Mouse (Mus musculus) midbrain, embryonic 14.5 days (tissue): ENCODE measurements around the gene Prr36. TPM values are rescaled to one million over a fixed set of nuclear protein-coding genes. Genes with fewer than 3 reads are reported as not detected.

Source experiments
- ATAC-seq: fragments of 200-750 bp; cut with Nextera tagmentation; 2 replicates; pipeline ENCODE4 v1.8.0; 2017; ENCODE audit warnings: moderate number of reproducible peaks, moderate library complexity; ENCODE audit not compliant: low FRiP score, low TSS enrichment
- DNase-seq: peaks from one replicate; pipeline ENCODE4 v3.0.0-alpha.2; 2015
- H3K27ac ChIP-seq: fragments of 300-500 bp; sonication (generic); replicated peaks from 2 replicates; pipeline ENCODE4 v1.5.1; 2014; ENCODE audit warnings: mild to moderate bottlenecking, low read depth, low read length, moderate library complexity
- H3K27me3 ChIP-seq: fragments of 300-500 bp; sonication (generic); 2 replicates; pipeline ENCODE4 v1.6.1; 2014; ENCODE audit warnings: low read length, control low read depth, mixed read lengths; ENCODE audit not compliant: control insufficient read depth, insufficient read depth
- H3K36me3 ChIP-seq: fragments of 300-500 bp; sonication (generic); 2 replicates; pipeline ENCODE4 v1.6.1; 2014; ENCODE audit warnings: low read length, control low read depth; ENCODE audit not compliant: control insufficient read depth, insufficient read depth
- H3K4me1 ChIP-seq: fragments of 300-500 bp; sonication (generic); 2 replicates; pipeline ENCODE4 v1.6.1; 2014; ENCODE audit warnings: mild to moderate bottlenecking, antibody characterized with exemption, low read length, control low read depth; ENCODE audit not compliant: control insufficient read depth, insufficient read depth
- H3K4me2 ChIP-seq: fragments of 300-500 bp; sonication (generic); 2 replicates; pipeline ENCODE4 v1.6.1; 2014; ENCODE audit warnings: mild to moderate bottlenecking, low read length, moderate library complexity
- H3K4me3 ChIP-seq: fragments of 300-500 bp; sonication (generic); replicated peaks from 2 replicates; pipeline ENCODE4 v1.5.1; 2014; ENCODE audit warnings: low read depth, low read length
- H3K9ac ChIP-seq: fragments of 300-500 bp; sonication (generic); replicated peaks from 2 replicates; pipeline ENCODE4 v1.6.1; 2014; ENCODE audit warnings: mild to moderate bottlenecking, low read length, moderate library complexity
- H3K9me3 ChIP-seq: fragments of 300-500 bp; sonication (generic); 2 replicates; pipeline ENCODE4 v1.6.1; 2016; ENCODE audit warnings: low read length, control low read depth, mixed read lengths; ENCODE audit not compliant: control insufficient read depth
- WGBS: fragments of 180-500 bp; shearing (Covaris S2); extraction: QIAGEN DNeasy Blood & Tissue Kit; methylation state at CpG from one replicate; pipeline ENCODE4 v1.1.7; 2014; 5-methylcytosine and 5-hydroxymethylcytosine counted together
- polyA plus RNA-seq: library from polyadenylated mRNA; unstranded; fragments of >200 nt; fragmentation: Nextera tagmentation; extraction: Ambion mirVana; gene quantifications from 2 replicates; pipeline ENCODE4 v1.2.1, GENCODE M21; 2014

Gene Prr36
- polyA plus RNA-seq, 1 experiment from 2014 or later: 67.1 TPM

- Histone ChIP-seq H3K4me1 (peaks cover 4% of the 10 kb centered on the region; the same call in 1 of the 2 replicates), H3K9ac (no peak overlapping the region), H3K4me3 (no peak overlapping the region), H3K27me3 (peaks cover 10% of the 10 kb centered on the region; the same call in 1 of the 2 replicates), H3K4me2 (no peak overlapping the region), H3K9me3 (no peaks in the 10 kb centered on the region), H3K36me3 (no peaks in the 10 kb centered on the region), H3K27ac (no peak overlapping the region)
- ATAC-seq: no peak
- no peak for DNase-seq
- 93% methylated on average over 4 of the region's 4 CpGs for WGBS
Observed at GRCm38 (mm10) chr8:4227919-4228318, 10.7 kb upstream of the Prr36 start.

GRCm38 (mm10) chr8:4226739-4227347 is 9.6 kb upstream of the Prr36 start, which contains the start of gene Lrrc8e:
Gene Lrrc8e, plus strand, starts transcription at chr8:4226827.
- no peak within 1 kb of the TSS for H3K27ac ChIP-seq
- H3K4me2 ChIP-seq: peak within 1 kb of the TSS; percentile 35
- no peak within 1 kb of the TSS for H3K9ac ChIP-seq
- H3K4me3 ChIP-seq: no peak within 1 kb of the TSS
- H3K4me1 ChIP-seq: peaks cover 4% of the 10 kb centered on the region; the same call in 1 of the 2 replicates
- peaks cover 10% of the 10 kb centered on the region; the same call in 1 of the 2 replicates for H3K27me3 ChIP-seq
- ATAC-seq (no peak), DNase-seq (no peak)
- no peaks in the 10 kb centered on the region for H3K36me3 ChIP-seq
- H3K9me3 ChIP-seq: no peaks in the 10 kb centered on the region
- WGBS: 4% methylated on average over 33 of the region's 33 CpGs

GRCm38 (mm10) chr8:4226323-4226722 is 9.1 kb upstream of the Prr36 start:
- ATAC-seq: no peak
- Histone ChIP-seq H3K9ac (no peak overlapping the region), H3K27ac (no peak overlapping the region), H3K36me3 (no peaks in the 10 kb centered on the region), H3K9me3 (no peaks in the 10 kb centered on the region), H3K4me3 (no peak overlapping the region), H3K4me2 (peak overlapping the region; percentile 35), H3K4me1 (peaks cover 4% of the 10 kb centered on the region; the same call in 1 of the 2 replicates), H3K27me3 (peaks cover 10% of the 10 kb centered on the region; the same call in 1 of the 2 replicates)
- no peak for DNase-seq
- 20% methylated on average over 4 of the region's 4 CpGs for whole genome bisulfite sequencing

- no peak for ATAC-seq
- H3K4me1 ChIP-seq: peaks cover 10% of the 10 kb centered on the region
- no peak overlapping the region for H3K27ac ChIP-seq
Observed at GRCm38 (mm10) chr8:4222059-4222458, 4.8 kb upstream of the Prr36 start.

GRCm38 (mm10) chr8:4219617-4220016 is 2.4 kb upstream of the Prr36 start:
- 99% methylated on average over 3 of the region's 3 CpGs for WGBS
- Histone ChIP-seq H3K9me3 (no peaks in the 10 kb centered on the region), H3K9ac (no peak overlapping the region), H3K4me1 (peaks cover 20% of the 10 kb centered on the region), H3K27me3 (no peaks in the 10 kb centered on the region), H3K4me3 (no peak overlapping the region), H3K4me2 (no peak overlapping the region), H3K27ac (no peak overlapping the region), H3K36me3 (peaks cover 10% of the 10 kb centered on the region)
- DNase-seq (no peak), ATAC-seq (no peak)

More at GRCm38 (mm10) chr8:4222059-4222458, 4.8 kb upstream of the Prr36 start:
- Histone ChIP-seq H3K27me3 (peaks cover 5% of the 10 kb centered on the region; the same call in 1 of the 2 replicates), H3K9me3 (no peaks in the 10 kb centered on the region), H3K9ac (no peak overlapping the region), H3K36me3 (no peaks in the 10 kb centered on the region), H3K4me3 (no peak overlapping the region), H3K4me2 (no peak overlapping the region)
- no peak for DNase-seq

GRCm38 (mm10) chr8:4216296-4216695 is 963 bp downstream of the Prr36 start:
- H3K27ac ChIP-seq: peak overlapping the region; percentile 93
- H3K27me3 ChIP-seq: no peaks in the 10 kb centered on the region
- peak overlapping the region; percentile 96 for H3K4me2 ChIP-seq
- H3K4me3 ChIP-seq: peak overlapping the region; percentile 63
- 3% methylated on average over 18 of the region's 18 CpGs for WGBS
- peak overlapping the region; percentile 97 for H3K9ac ChIP-seq
- no peaks in the 10 kb centered on the region for H3K9me3 ChIP-seq
- DNase-seq (peak; percentile 35), ATAC-seq (peak; percentile 12; the same call in 1 of the 2 replicates)
- peaks cover 16% of the 10 kb centered on the region for H3K36me3 ChIP-seq
- H3K4me1 ChIP-seq: peaks cover 41% of the 10 kb centered on the region

- DNase-seq (no peak), ATAC-seq (no peak)
- peak overlapping the region; percentile 55 for H3K27ac ChIP-seq
- no peaks in the 10 kb centered on the region for H3K9me3 ChIP-seq
- H3K27me3 ChIP-seq: no peaks in the 10 kb centered on the region
- peak overlapping the region; percentile 46 for H3K4me3 ChIP-seq
- peaks cover 41% of the 10 kb centered on the region for H3K4me1 ChIP-seq
- peaks cover 36% of the 10 kb centered on the region for H3K36me3 ChIP-seq
- peak overlapping the region; percentile 96 for H3K4me2 ChIP-seq
- WGBS: 16% methylated on average over 33 of the region's 33 CpGs
- peak overlapping the region; percentile 66 for H3K9ac ChIP-seq
Observed at GRCm38 (mm10) chr8:4214006-4214980, 3.0 kb downstream of the Prr36 start.

- Histone ChIP-seq H3K36me3 (peaks cover 40% of the 10 kb centered on the region), H3K4me1 (peaks cover 41% of the 10 kb centered on the region), H3K4me2 (peak overlapping the region; percentile 96), H3K9ac (peak overlapping the region; percentile 66), H3K9me3 (no peaks in the 10 kb centered on the region), H3K27ac (peak overlapping the region; percentile 55), H3K4me3 (peak overlapping the region; percentile 46), H3K27me3 (no peaks in the 10 kb centered on the region)
- WGBS: 4% methylated on average over 18 of the region's 18 CpGs
- peak; percentile 63 for DNase-seq
- 0 out of 2 replicates have a peak, but pooled peaks have one; percentile 4 for ATAC-seq
Observed at GRCm38 (mm10) chr8:4213210-4214005, 3.9 kb downstream of the Prr36 start.
